Mouse (Mus musculus) ES-E14 (cell line): ENCODE measurements around the gene Thrb. TPM values are rescaled to one million over a fixed set of nuclear protein-coding genes. Genes with fewer than 3 reads are reported as not detected.

Source experiments
- DNase-seq: peaks from one replicate; pipeline ENCODE4 v3.0.0-alpha.2; 2013; ENCODE audit warnings: low read depth, low spot score
- H3K27ac ChIP-seq: 2 replicates; pipeline ENCODE4 v1.5.1; 2012; ENCODE audit warnings: low read depth, mild to moderate bottlenecking, low read length, moderate library complexity, mixed read lengths; ENCODE audit not compliant: poor library complexity, insufficient read depth, severe bottlenecking
- H3K36me3 ChIP-seq: 2 replicates; pipeline ENCODE4 v1.6.1; 2012; ENCODE audit warnings: mild to moderate bottlenecking, low read length, moderate library complexity, mixed read lengths; ENCODE audit not compliant: control insufficient read depth, poor library complexity, insufficient read depth, severe bottlenecking
- H3K4me1 ChIP-seq, 2 experiments: fragments of 150-350 bp in 1 of 2; sonication (generic) in 1 of 2; 2 replicates each; pipeline ENCODE4 v1.6.1; 2012; ENCODE audit warnings: low read length in 2 of 2, mild to moderate bottlenecking in 1 of 2, mixed read lengths in 1 of 2; ENCODE audit not compliant: control insufficient read depth in 2 of 2, insufficient read depth in 2 of 2, poor library complexity in 1 of 2
- H3K4me3 ChIP-seq, 2 experiments: fragments of 150-350 bp in 1 of 2; sonication (generic) in 1 of 2; 2 replicates each; pipeline ENCODE4 v1.5.1; 2012; ENCODE audit warnings: low read length in 2 of 2, low read depth in 1 of 2, mild to moderate bottlenecking in 1 of 2, mixed read lengths in 1 of 2; ENCODE audit not compliant: insufficient read depth in 1 of 2, poor library complexity in 1 of 2, severe bottlenecking in 1 of 2
- H3K9ac ChIP-seq: 2 replicates; pipeline ENCODE4 v1.6.1; 2012; ENCODE audit warnings: low read depth, mild to moderate bottlenecking, low read length, mixed read lengths; ENCODE audit not compliant: poor library complexity, insufficient read depth, severe bottlenecking
- H3K9me3 ChIP-seq: fragments of 150-350 bp; sonication (generic); 2 replicates; pipeline ENCODE4 v1.6.1; 2012; ENCODE audit warnings: low read depth, mild to moderate bottlenecking, low read length; ENCODE audit not compliant: control insufficient read depth, insufficient read depth
- CHD2 ChIP-seq: IDR thresholded peaks from 2 replicates; pipeline ENCODE4 v1.6.1; 2014; ENCODE audit warnings: mild to moderate bottlenecking, low read depth, low read length, inconsistent platforms
- HCFC1 ChIP-seq: IDR thresholded peaks from 2 replicates; pipeline ENCODE4 v1.6.1; 2012; ENCODE audit warnings: low read length, inconsistent platforms, borderline replicate concordance; ENCODE audit not compliant: insufficient read depth
- MAFK ChIP-seq: IDR thresholded peaks from 2 replicates; pipeline ENCODE4 v1.6.1; 2014; ENCODE audit warnings: mild to moderate bottlenecking, low read depth, low read length, inconsistent platforms; ENCODE audit not compliant: insufficient read depth
- ZC3H11A ChIP-seq: IDR thresholded peaks from 2 replicates; pipeline ENCODE4 v1.6.1; 2012; ENCODE audit warnings: low read depth, mild to moderate bottlenecking, inconsistent platforms, low read length, borderline replicate concordance
- ZNF384 ChIP-seq: IDR thresholded peaks from 2 replicates; pipeline ENCODE4 v1.6.1; 2012; ENCODE audit warnings: low read depth, low read length, inconsistent platforms
- in situ Hi-C, 2 experiments: fragments of 600-800 bp; cut with MboI; formaldehyde crosslinking; loops; one replicate each; pipeline ENCODE4 v1.15.1; 2025; ENCODE audit warnings: low sequenced_read_pairs in 2 of 2, inconsistent platforms in 1 of 2; ENCODE audit not compliant: unreplicated experiment in 2 of 2
- total RNA-seq: library from RNA; depleted of rRNA; stranded (reverse); fragments of 300-350 nt; gene quantifications from 2 replicates; pipeline ENCODE4 v1.2.3, GENCODE M21; 2012

Gene Thrb
- total RNA-seq, 1 experiment = 0.76 TPM

- no peaks in the 10 kb centered on the region for H3K36me3 ChIP-seq
- in situ Hi-C loops = no loop called here
- no peaks in the 10 kb centered on the region for H3K9me3 ChIP-seq
- DNase-seq = no peak
- no peaks in the 10 kb centered on the region for H3K4me1 ChIP-seq
- no peak overlapping the region for H3K9ac ChIP-seq
- H3K27ac ChIP-seq = no peak overlapping the region
- TF ChIP-seq MAFK (no peak), CHD2 (no peak), ZC3H11A (no peak), ZNF384 (no peak), HCFC1 (no peak)
- H3K4me3 ChIP-seq = no peak overlapping the region
These were observed 1.0 kb upstream of the Thrb start for GRCm38 (mm10) chr14:17659031-17659430.

DNA sequence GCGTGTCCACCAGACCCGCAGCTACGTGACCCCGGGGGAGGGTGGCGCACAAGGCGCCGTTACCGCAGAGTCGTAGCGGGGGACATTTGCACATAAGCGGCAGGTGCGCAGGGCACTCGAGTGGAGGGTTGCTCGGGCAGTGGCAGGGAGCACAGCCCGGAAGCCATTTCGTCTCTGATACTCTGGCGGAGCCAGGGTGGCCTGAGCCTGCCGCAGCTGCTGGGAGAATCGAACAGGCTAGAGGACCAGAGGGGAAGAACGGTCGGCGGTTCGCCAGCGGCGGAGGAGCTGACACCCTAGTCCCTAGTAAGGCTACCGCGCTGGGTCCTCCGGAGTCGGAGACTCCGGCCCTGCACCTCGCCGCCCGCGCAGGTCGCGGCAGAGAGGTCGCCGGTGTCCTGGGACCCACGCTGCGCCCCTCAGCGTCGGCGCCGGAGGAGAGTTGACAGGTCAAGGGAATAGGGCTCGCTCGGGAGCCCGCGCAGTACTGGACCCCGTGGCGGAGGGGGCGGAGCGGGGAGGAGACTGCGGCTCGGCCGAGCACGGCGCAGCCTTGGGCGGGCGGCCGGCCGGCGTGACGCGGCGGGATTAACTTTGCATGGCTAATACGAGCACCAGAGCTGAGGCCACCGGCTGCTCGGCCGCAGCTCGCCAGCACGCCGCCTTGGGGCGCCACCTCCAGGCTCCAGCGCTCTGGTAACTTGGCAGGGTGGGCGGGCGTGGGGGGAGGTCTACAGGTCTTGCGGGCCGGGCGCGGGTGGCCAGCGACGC lies 453 bp downstream of the Thrb start:
- TF ChIP-seq ZNF384 = no peak
- 0 out of 2 replicates have a peak, but pooled peaks have one; percentile 18 for TF ChIP-seq HCFC1
- peak overlapping the region; percentile 77 to 82 for H3K4me3 ChIP-seq
- in situ Hi-C loops = no loop called here

DNA sequence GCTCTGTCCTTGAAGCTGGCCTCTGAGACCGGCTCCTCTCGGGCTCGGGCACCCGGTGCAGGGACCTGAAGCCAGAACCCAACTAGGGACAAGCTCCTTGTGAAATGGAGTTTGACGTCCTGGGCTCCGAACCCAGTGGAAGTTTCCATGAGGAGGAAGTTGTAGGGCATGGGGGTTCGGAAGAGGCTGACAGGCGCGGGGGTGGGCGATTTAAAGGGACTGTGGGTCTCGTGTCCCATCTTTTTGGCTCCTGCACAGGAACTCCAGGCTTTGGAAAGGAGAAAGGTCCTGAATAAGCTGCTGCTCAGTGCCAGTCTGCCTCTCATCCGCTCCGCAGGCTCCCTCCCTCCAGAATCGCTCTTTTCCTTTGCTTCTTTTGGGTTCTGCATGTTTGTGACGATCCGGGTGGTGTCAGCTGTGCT lies 1.1 kb downstream of the Thrb start:
- Histone ChIP-seq H3K4me3 (peak overlapping the region; percentile 77 to 82), H3K9ac (peak overlapping the region; percentile 69), H3K4me1 (no peaks in the 10 kb centered on the region), H3K27ac (no peak overlapping the region), H3K9me3 (no peaks in the 10 kb centered on the region), H3K36me3 (no peaks in the 10 kb centered on the region)
- no peak for DNase-seq
- in situ Hi-C loops = no loop called here
- TF ChIP-seq MAFK (no peak), ZC3H11A (no peak), ZNF384 (no peak), HCFC1 (no peak), CHD2 (no peak)

More for the DNA sequence above, 453 bp downstream of the Thrb start:
- H3K9ac ChIP-seq = peak overlapping the region; percentile 69
- no peaks in the 10 kb centered on the region for H3K9me3 ChIP-seq
- no peak for DNase-seq
- H3K36me3 ChIP-seq = no peaks in the 10 kb centered on the region
- H3K4me1 ChIP-seq = no peaks in the 10 kb centered on the region
- H3K27ac ChIP-seq = no peak overlapping the region

- DNase-seq = no peak
- Histone ChIP-seq H3K36me3 (no peaks in the 10 kb centered on the region), H3K4me1 (no peaks in the 10 kb centered on the region), H3K4me3 (no peak overlapping the region), H3K27ac (no peak overlapping the region), H3K9ac (no peak overlapping the region), H3K9me3 (no peaks in the 10 kb centered on the region)
- in situ Hi-C loops = no loop called here
- no peak for TF ChIP-seq CHD2
- no peak for TF ChIP-seq HCFC1
- TF ChIP-seq MAFK = no peak
- TF ChIP-seq ZC3H11A = no peak
- no peak for TF ChIP-seq ZNF384
These were observed 2.0 kb downstream of the Thrb start for GRCm38 (mm10) chr14:17662087-17662486.

DNA sequence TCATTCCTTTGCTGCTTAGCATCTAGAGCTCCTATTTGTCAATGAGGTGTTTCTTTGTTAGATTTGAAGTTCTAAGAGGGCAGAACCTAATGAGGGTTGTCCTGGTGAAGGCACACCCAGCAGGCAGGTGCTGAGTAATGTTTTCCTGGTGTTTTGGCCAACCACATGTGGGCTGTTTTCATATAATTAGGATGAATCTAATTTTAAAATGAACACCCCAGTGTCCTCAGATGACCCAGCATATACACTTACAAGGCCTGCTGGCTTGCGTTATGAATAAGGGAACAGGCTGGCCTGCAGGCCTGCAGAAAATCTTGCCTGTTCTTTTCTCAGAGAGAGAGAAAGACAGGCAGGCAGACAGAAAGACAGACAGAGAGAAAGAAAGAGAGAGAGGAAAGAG lies 14.3 kb downstream of the Thrb start:
- Histone ChIP-seq H3K4me1 (no peaks in the 10 kb centered on the region), H3K36me3 (no peaks in the 10 kb centered on the region), H3K4me3 (no peak overlapping the region), H3K9ac (no peak overlapping the region), H3K9me3 (no peaks in the 10 kb centered on the region), H3K27ac (no peak overlapping the region)
- DNase-seq = no peak
- in situ Hi-C loops = no loop called here
- no peak for TF ChIP-seq MAFK
- TF ChIP-seq CHD2 = no peak
- no peak for TF ChIP-seq ZC3H11A
- TF ChIP-seq ZNF384 = no peak
- no peak for TF ChIP-seq HCFC1
